In the genomic region with DNA sequence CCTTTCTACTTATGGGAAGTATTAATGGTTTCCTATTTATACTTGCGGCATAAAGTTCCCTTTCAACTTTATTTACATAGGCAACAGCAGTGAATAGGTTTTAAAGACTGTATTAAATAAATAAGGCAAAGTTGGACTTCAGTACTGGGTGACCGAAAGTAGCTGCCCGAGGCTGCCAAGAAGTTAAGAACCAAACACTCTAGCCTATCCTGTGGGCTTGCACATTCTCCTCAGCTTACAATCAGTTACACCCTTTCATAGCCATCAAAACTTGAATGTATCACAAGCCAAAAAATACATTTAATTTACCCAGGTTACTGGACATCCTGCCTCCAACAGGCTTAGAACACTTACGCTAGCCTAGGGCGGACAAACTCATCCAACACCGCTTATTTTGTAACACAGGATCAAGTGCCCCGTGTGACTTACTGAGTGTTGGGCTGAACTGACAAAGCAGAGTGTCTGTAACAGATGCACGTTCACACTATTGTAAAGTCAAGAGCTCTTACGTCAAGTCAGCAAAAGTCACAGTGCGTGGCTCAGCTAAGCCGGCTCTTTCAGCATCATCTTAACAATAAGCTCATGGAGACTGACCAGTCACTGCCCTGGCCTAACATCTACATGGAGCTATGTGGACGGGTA, we compare ENCODE assay signal across 18 mouse cellular contexts.
"Had no signal": no experiment of that assay in that cellular context is flagged by ENCODE, and none has a peak within 500 bp of the region (broad histone marks: within the 10 kb centered on the region; RNA-seq: fewer than 3 reads in every experiment).

No protein-coding gene starts in this region.

- H3K27me3 ChIP-seq: liver, embryonic 13.5 days; liver, embryonic 15.5 days; megakaryocyte, embryonic 14.5 days; midbrain, embryonic 15.5 days; neural tube, embryonic 12.5 days had no signal

- ATAC-seq: liver, postnatal 0 days; midbrain, embryonic 13.5 days; midbrain, embryonic 15.5 days had no signal

- H3K4me1 ChIP-seq: liver, embryonic 13.5 days; liver, embryonic 15.5 days; megakaryocyte, embryonic 14.5 days had no signal

- H3K9me3 ChIP-seq: liver, embryonic 13.5 days; liver, embryonic 15.5 days; midbrain, embryonic 13.5 days; midbrain, embryonic 15.5 days; neural tube, embryonic 12.5 days had no signal

- H3K4me2 ChIP-seq: liver, embryonic 11.5 days; liver, embryonic 13.5 days; liver, embryonic 15.5 days; midbrain, embryonic 11.5 days; midbrain, embryonic 13.5 days; midbrain, embryonic 15.5 days; neural tube, embryonic 12.5 days had no signal

- H3K4me3 ChIP-seq: liver, embryonic 13.5 days; liver, embryonic 15.5 days; megakaryocyte, embryonic 14.5 days; midbrain, embryonic 13.5 days; midbrain, embryonic 15.5 days; neural tube, embryonic 12.5 days had no signal

- H3K27ac ChIP-seq: liver, embryonic 13.5 days; liver, embryonic 15.5 days; macrophage; midbrain, embryonic 13.5 days; midbrain, embryonic 15.5 days; neural tube, embryonic 12.5 days had no signal

- DNase-seq: liver, embryonic 13.5 days; liver, postnatal 0 days; lung, postnatal 10 days; right cerebral cortex, adult 18-20 months; right cerebral cortex, postnatal 25 days; right cerebral cortex, postnatal 4 days; spleen, adult 18-20 months; thymus, adult 18-20 months; thymus, postnatal 14 days; thymus, postnatal 36 days had no signal

- H3K36me3 ChIP-seq: liver, embryonic 13.5 days; liver, embryonic 15.5 days; midbrain, embryonic 13.5 days; midbrain, embryonic 15.5 days; neural tube, embryonic 12.5 days had no signal

- H3K9ac ChIP-seq: liver, embryonic 13.5 days; liver, embryonic 15.5 days; liver, postnatal 0 days; midbrain, embryonic 13.5 days; midbrain, embryonic 15.5 days; neural tube, embryonic 12.5 days had no signal
